Mouse (Mus musculus) heart, embryonic 13.5 days (tissue): ENCODE measurements at regions not wholly inside any gene's neighbourhood (a gene's known extent, or its start where the extent isn't known, plus 50 kb on each side); places are given as distances from the start of the nearest gene placed in this dataset.

Experiments
- ATAC-seq: fragments of 200-750 bp; cut with Nextera tagmentation; 2 replicates; pipeline ENCODE4 v1.8.0; 2017; ENCODE audit warnings: moderate TSS enrichment; ENCODE audit not compliant: insufficient number of reproducible peaks, low FRiP score, low TSS enrichment; ENCODE audit errors: extremely low read depth
- H3K27ac ChIP-seq: fragments of 300-500 bp; sonication (generic); replicated peaks from 2 replicates; pipeline ENCODE4 v1.5.1; 2015; ENCODE audit warnings: moderate library complexity, mild to moderate bottlenecking, inconsistent platforms
- H3K27me3 ChIP-seq: fragments of 300-500 bp; sonication (generic); replicated peaks from 2 replicates; pipeline ENCODE4 v1.6.1; 2015; ENCODE audit warnings: mild to moderate bottlenecking, inconsistent platforms
- H3K36me3 ChIP-seq: fragments of 300-500 bp; sonication (generic); 2 replicates; pipeline ENCODE4 v1.6.1; 2015; ENCODE audit warnings: mild to moderate bottlenecking, inconsistent platforms
- H3K4me1 ChIP-seq: fragments of 300-500 bp; sonication (generic); 2 replicates; pipeline ENCODE4 v1.6.1; 2015; ENCODE audit warnings: inconsistent platforms
- H3K4me2 ChIP-seq: fragments of 300-500 bp; sonication (generic); 2 replicates; pipeline ENCODE4 v1.6.1; 2015; ENCODE audit warnings: inconsistent platforms, mild to moderate bottlenecking, moderate library complexity
- H3K4me3 ChIP-seq: fragments of 300-500 bp; sonication (generic); 2 replicates; pipeline ENCODE4 v1.5.1; 2015; ENCODE audit warnings: moderate library complexity, mild to moderate bottlenecking, inconsistent platforms
- H3K9ac ChIP-seq: fragments of 300-500 bp; sonication (generic); 2 replicates; pipeline ENCODE4 v1.6.1; 2015; ENCODE audit warnings: inconsistent platforms, mild to moderate bottlenecking, moderate library complexity
- H3K9me3 ChIP-seq: fragments of 300-500 bp; sonication (generic); 2 replicates; pipeline ENCODE4 v1.6.1; 2016; ENCODE audit warnings: inconsistent platforms
- WGBS: fragments of 180-500 bp; shearing (Covaris S2); methylation state at CpG from one replicate; pipeline ENCODE4 v1.1.7; 2015; ENCODE audit warnings: mixed read lengths; 5-methylcytosine and 5-hydroxymethylcytosine counted together

DNA sequence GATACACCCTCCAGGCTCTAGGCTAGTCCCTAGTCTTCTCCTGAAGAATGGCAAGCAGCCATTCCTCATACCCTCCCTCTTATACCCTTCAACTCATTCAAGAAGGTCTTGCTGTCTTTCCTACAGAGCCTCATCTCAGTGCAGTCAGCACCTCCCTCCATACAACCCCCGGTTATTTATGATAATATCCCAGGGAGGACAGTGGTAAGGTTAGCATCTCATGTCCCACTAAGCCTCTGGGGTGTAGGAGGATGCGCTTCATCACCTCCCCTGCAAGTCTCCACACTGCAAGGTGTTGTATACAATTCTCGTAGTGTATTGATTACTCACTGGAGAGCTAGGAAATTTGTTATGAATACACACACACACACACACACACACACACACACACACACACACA, 80.2 kb upstream of the Shisa6 start:
- no peak overlapping the region for H3K9ac ChIP-seq
- no peak for ATAC-seq
- H3K36me3 ChIP-seq = no peaks in the 10 kb centered on the region
- 57% methylated on average over 3 of the region's 3 CpGs for WGBS
- H3K4me3 ChIP-seq = no peak overlapping the region
- H3K27ac ChIP-seq = no peak overlapping the region
- H3K4me1 ChIP-seq = no peaks in the 10 kb centered on the region
- no peaks in the 10 kb centered on the region for H3K9me3 ChIP-seq
- H3K4me2 ChIP-seq = no peak overlapping the region
- H3K27me3 ChIP-seq = no peaks in the 10 kb centered on the region

- no peak for ATAC-seq
- H3K27me3 ChIP-seq = no peaks in the 10 kb centered on the region
- no peaks in the 10 kb centered on the region for H3K9me3 ChIP-seq
- no peak overlapping the region for H3K4me2 ChIP-seq
- no peak overlapping the region for H3K4me3 ChIP-seq
- no peaks in the 10 kb centered on the region for H3K36me3 ChIP-seq
- WGBS = 46% methylated on average over 9 of the region's 9 CpGs
- no peak overlapping the region for H3K9ac ChIP-seq
- H3K27ac ChIP-seq = no peak overlapping the region
- H3K4me1 ChIP-seq = no peaks in the 10 kb centered on the region
These were observed 80.9 kb upstream of the Shisa6 start for GRCm38 (mm10) chr11:66606646-66607045.

DNA sequence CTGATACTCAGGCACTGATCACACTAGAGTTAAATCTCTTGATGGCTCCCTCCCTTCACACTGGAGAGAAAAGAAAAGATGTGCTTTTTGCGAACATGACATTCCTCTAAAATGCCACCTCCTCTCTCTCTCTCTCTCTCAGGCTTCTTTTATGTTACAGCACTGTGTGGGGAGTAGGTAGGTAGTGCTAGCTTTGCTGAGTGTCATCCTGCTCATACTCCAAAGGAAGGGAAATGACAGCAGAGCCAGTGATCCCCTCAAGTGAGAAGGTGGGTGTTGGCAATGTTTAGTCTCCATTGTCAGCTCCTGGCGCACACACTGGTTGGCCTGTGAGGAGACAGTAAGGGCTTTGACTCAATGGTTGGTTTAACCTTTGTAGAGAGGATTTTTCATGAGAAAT, 84.0 kb upstream of the Shisa6 start:
- Histone ChIP-seq H3K4me3 (no peak overlapping the region), H3K36me3 (no peaks in the 10 kb centered on the region), H3K9me3 (no peaks in the 10 kb centered on the region), H3K27ac (no peak overlapping the region), H3K4me1 (peaks cover 4% of the 10 kb centered on the region; the same call in 1 of the 2 replicates), H3K9ac (no peak overlapping the region), H3K27me3 (no peaks in the 10 kb centered on the region), H3K4me2 (no peak overlapping the region)
- WGBS = 74% methylated on average over 2 of the region's 2 CpGs
- ATAC-seq = no peak

- WGBS = 18% methylated on average over 6 of the region's 6 CpGs
- Histone ChIP-seq H3K27ac (no peak overlapping the region), H3K4me2 (no peak overlapping the region), H3K9ac (no peak overlapping the region), H3K4me1 (peaks cover 4% of the 10 kb centered on the region; the same call in 1 of the 2 replicates), H3K27me3 (no peaks in the 10 kb centered on the region), H3K9me3 (no peaks in the 10 kb centered on the region), H3K36me3 (no peaks in the 10 kb centered on the region), H3K4me3 (no peak overlapping the region)
- ATAC-seq = no peak
These were observed 87.4 kb upstream of the Shisa6 start for GRCm38 (mm10) chr11:66613150-66613549.

DNA sequence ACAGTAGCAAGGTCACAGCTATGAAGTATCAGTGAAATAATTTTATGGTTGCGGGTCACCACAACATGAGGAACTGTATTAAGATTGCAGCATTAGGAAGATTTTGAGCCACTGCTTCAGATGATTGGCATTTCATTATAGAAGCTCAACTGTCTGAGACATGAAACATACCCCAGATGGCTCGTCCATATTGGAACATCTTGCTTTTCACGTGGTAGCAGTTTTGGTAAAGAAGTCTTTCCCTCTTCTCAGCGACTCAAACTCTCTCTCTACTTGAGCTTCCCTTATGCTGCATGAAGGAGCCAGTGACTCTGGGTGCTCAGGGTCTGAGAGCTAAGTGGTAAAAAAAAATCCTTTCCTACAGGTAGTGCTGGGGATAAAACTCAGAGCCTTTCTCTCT, 99.7 kb upstream of the Shisa6 start:
- Histone ChIP-seq H3K27me3 (no peaks in the 10 kb centered on the region), H3K36me3 (no peaks in the 10 kb centered on the region), H3K4me1 (no peaks in the 10 kb centered on the region), H3K9ac (no peak overlapping the region), H3K4me2 (no peak overlapping the region), H3K4me3 (no peak overlapping the region), H3K9me3 (no peaks in the 10 kb centered on the region), H3K27ac (no peak overlapping the region)
- ATAC-seq = no peak
- WGBS = 78% methylated on average over 4 of the region's 4 CpGs

GRCm38 (mm10) chr11:66656810-66657209, 131.0 kb upstream of the Shisa6 start:
- no peaks in the 10 kb centered on the region for H3K9me3 ChIP-seq
- ATAC-seq = no peak
- 82% methylated on average over 3 of the region's 3 CpGs for WGBS

GRCm38 (mm10) chr11:66674581-66674980, 148.8 kb upstream of the Shisa6 start:
- no peak overlapping the region for H3K27ac ChIP-seq
- no peak overlapping the region for H3K9ac ChIP-seq
- 51% methylated on average over 2 of the region's 2 CpGs for WGBS
- no peaks in the 10 kb centered on the region for H3K27me3 ChIP-seq
- H3K4me1 ChIP-seq = no peaks in the 10 kb centered on the region
- H3K36me3 ChIP-seq = no peaks in the 10 kb centered on the region
- H3K9me3 ChIP-seq = no peaks in the 10 kb centered on the region
- H3K4me2 ChIP-seq = no peak overlapping the region
- no peak overlapping the region for H3K4me3 ChIP-seq
- no peak for ATAC-seq

More at GRCm38 (mm10) chr11:66656810-66657209, 131.0 kb upstream of the Shisa6 start:
- Histone ChIP-seq H3K4me1 (no peaks in the 10 kb centered on the region), H3K27me3 (no peaks in the 10 kb centered on the region), H3K9ac (no peak overlapping the region), H3K27ac (no peak overlapping the region), H3K36me3 (no peaks in the 10 kb centered on the region), H3K4me3 (no peak overlapping the region), H3K4me2 (no peak overlapping the region)

DNA sequence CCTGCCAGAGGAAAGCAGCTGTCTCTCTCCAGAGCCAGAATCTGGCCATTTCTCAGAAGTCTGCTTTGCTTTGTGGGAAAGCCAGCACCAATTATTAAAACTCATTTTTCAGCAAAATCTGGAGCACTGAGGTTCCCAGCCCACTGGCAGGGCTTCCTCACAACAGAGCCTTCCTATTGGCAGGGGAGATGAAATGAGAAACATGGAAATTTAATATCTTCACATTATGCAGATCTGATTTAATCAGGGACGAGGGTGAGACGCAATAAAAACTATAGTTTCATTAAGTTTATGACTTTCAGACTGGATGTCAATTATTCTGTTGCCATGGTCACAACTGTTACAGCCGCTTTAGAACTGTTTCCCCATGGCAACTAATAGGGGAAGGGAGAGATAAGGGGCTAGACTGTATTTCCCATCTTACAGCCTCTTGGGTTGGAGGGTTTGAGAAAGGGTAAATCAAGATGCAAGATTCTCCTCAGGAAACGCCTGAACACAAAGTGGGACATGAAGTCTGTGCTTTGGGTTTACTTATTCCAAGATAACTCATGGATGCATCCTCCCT, 154.4 kb upstream of the Shisa6 start:
- H3K36me3 ChIP-seq = no peaks in the 10 kb centered on the region
- WGBS = 71% methylated on average over 4 of the region's 4 CpGs
- no peak for ATAC-seq
- H3K4me1 ChIP-seq = no peaks in the 10 kb centered on the region
- no peaks in the 10 kb centered on the region for H3K27me3 ChIP-seq
- H3K4me2 ChIP-seq = no peak overlapping the region
- H3K9me3 ChIP-seq = no peaks in the 10 kb centered on the region
- no peak overlapping the region for H3K9ac ChIP-seq
- no peak overlapping the region for H3K27ac ChIP-seq
- H3K4me3 ChIP-seq = no peak overlapping the region

DNA sequence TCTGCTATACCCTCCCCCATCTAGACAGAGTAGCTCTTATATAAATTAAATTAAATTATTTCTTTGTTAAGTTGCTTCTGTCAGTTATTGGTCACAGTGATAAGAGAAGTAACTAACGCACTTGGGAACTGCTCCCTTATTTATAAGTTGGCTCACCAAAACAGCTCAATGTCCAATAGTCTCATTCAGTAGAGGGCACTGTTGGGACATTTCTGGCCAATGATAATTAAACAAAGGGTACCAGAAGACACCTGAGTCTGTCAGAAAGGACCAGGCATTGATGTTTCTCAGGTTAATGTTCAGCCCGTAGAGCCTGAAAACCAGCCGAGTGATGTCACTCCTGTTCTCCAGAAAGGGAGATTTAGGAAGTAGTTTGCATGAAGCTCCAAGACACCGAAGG, 156.1 kb upstream of the Shisa6 start:
- H3K9me3 ChIP-seq = no peaks in the 10 kb centered on the region
- no peaks in the 10 kb centered on the region for H3K36me3 ChIP-seq
- H3K4me3 ChIP-seq = no peak overlapping the region
- 81% methylated on average over 4 of the region's 4 CpGs for WGBS
- ATAC-seq = no peak
- H3K4me2 ChIP-seq = no peak overlapping the region
- H3K27ac ChIP-seq = no peak overlapping the region
- no peaks in the 10 kb centered on the region for H3K27me3 ChIP-seq
- no peaks in the 10 kb centered on the region for H3K4me1 ChIP-seq
- H3K9ac ChIP-seq = no peak overlapping the region

- 67% methylated on average over 4 of the region's 4 CpGs for WGBS
- no peak for ATAC-seq
- no peaks in the 10 kb centered on the region for H3K36me3 ChIP-seq
These were observed 158.4 kb upstream of the Shisa6 start for GRCm38 (mm10) chr11:66684181-66684580.

GRCm38 (mm10) chr11:66694651-66695266, 169.0 kb upstream of the Shisa6 start:
- ATAC-seq = no peak
- no peak overlapping the region for H3K9ac ChIP-seq
- H3K27me3 ChIP-seq = no peaks in the 10 kb centered on the region
- H3K9me3 ChIP-seq = no peaks in the 10 kb centered on the region
- no peak overlapping the region for H3K4me3 ChIP-seq
- no peaks in the 10 kb centered on the region for H3K36me3 ChIP-seq
- WGBS = 72% methylated on average over 5 of the region's 5 CpGs
- H3K4me1 ChIP-seq = no peaks in the 10 kb centered on the region
- no peak overlapping the region for H3K27ac ChIP-seq
- no peak overlapping the region for H3K4me2 ChIP-seq

More at GRCm38 (mm10) chr11:66684181-66684580, 158.4 kb upstream of the Shisa6 start:
- Histone ChIP-seq H3K9ac (no peak overlapping the region), H3K27me3 (no peaks in the 10 kb centered on the region), H3K27ac (no peak overlapping the region), H3K4me3 (no peak overlapping the region), H3K4me2 (no peak overlapping the region), H3K4me1 (no peaks in the 10 kb centered on the region), H3K9me3 (no peaks in the 10 kb centered on the region)

DNA sequence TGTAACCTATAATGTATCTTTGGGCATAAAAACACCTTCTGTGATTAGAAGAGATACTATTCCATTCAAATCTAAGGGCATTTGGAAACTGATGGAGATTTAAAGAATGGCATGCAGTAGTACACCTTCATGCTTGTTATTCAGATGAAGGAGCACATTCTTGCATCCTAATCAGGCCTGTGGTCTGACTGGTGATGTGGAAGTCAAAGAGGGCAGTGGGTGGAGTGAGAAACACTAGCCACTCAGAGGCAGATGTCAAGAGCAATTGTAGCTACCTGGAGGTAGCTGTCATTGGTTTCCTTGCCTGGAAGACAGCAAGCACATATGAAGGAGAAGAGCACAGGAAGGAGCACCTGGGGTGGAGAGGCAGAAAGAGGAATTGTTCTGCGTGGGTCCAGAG, 171.0 kb upstream of the Shisa6 start:
- ATAC-seq = no peak
- H3K4me1 ChIP-seq = no peaks in the 10 kb centered on the region
- no peak overlapping the region for H3K9ac ChIP-seq
- no peaks in the 10 kb centered on the region for H3K9me3 ChIP-seq
- 64% methylated on average over 1 of the region's 1 CpGs for WGBS
- H3K4me2 ChIP-seq = no peak overlapping the region
- no peaks in the 10 kb centered on the region for H3K36me3 ChIP-seq
- no peaks in the 10 kb centered on the region for H3K27me3 ChIP-seq
- no peak overlapping the region for H3K27ac ChIP-seq
- no peak overlapping the region for H3K4me3 ChIP-seq
